Mouse (Mus musculus) intestine, embryonic 14.5 days (tissue): Measurements from ENCODE around the gene Dusp12. TPM values are rescaled to one million over a fixed set of nuclear protein-coding genes. Genes with fewer than 3 reads are reported as not detected.

Experiments used
- ATAC-seq: fragments of 200-750 bp; cut with Nextera tagmentation; replicated peaks from 2 replicates; pipeline ENCODE4 v1.8.0; 2017; ENCODE audit warnings: low read depth, moderate number of reproducible peaks, moderate TSS enrichment, moderate library complexity; ENCODE audit not compliant: low FRiP score, low TSS enrichment
- DNase-seq: peaks from one replicate; pipeline ENCODE4 v3.0.0-alpha.2; 2018; ENCODE audit warnings: low spot score
- H3K27ac ChIP-seq: fragments of 300-500 bp; sonication (generic); 2 replicates; pipeline ENCODE4 v1.5.1; 2014; ENCODE audit warnings: low read depth, mild to moderate bottlenecking, control low read depth
- H3K27me3 ChIP-seq: fragments of 300-500 bp; sonication (generic); replicated peaks from 2 replicates; pipeline ENCODE4 v1.6.1; 2014; ENCODE audit warnings: low read length, control low read depth; ENCODE audit not compliant: control insufficient read depth, insufficient read depth
- H3K36me3 ChIP-seq: fragments of 300-500 bp; sonication (generic); 2 replicates; pipeline ENCODE4 v1.6.1; 2014; ENCODE audit warnings: low read length, control low read depth; ENCODE audit not compliant: control insufficient read depth, insufficient read depth
- H3K4me1 ChIP-seq: fragments of 300-500 bp; sonication (generic); replicated peaks from 2 replicates; pipeline ENCODE4 v1.6.1; 2014; ENCODE audit warnings: low read length, control low read depth, mixed read lengths; ENCODE audit not compliant: control insufficient read depth, insufficient read depth
- H3K4me2 ChIP-seq: fragments of 300-500 bp; sonication (generic); 2 replicates; pipeline ENCODE4 v1.6.1; 2014; ENCODE audit warnings: low read length
- H3K4me3 ChIP-seq: fragments of 300-500 bp; sonication (generic); 2 replicates; pipeline ENCODE4 v1.5.1; 2014; ENCODE audit warnings: low read depth, low read length, control low read depth, mixed read lengths
- H3K9ac ChIP-seq: fragments of 300-500 bp; sonication (generic); 2 replicates; pipeline ENCODE4 v1.6.1; 2014; ENCODE audit warnings: mild to moderate bottlenecking, low read length
- H3K9me3 ChIP-seq: fragments of 300-500 bp; sonication (generic); 2 replicates; pipeline ENCODE4 v1.6.1; 2016; ENCODE audit warnings: low read length, control low read depth; ENCODE audit not compliant: control insufficient read depth
- WGBS: fragments of 180-500 bp; shearing (Covaris S2); extraction: QIAGEN DNeasy Blood & Tissue Kit; methylation state at CpG from one replicate; pipeline ENCODE4 v1.1.7; 2014; 5-methylcytosine and 5-hydroxymethylcytosine counted together
- polyA plus RNA-seq: library from polyadenylated mRNA; unstranded; fragments of >200 nt; fragmentation: Nextera tagmentation; extraction: Ambion mirVana; gene quantifications from 2 replicates; pipeline ENCODE4 v1.2.1, GENCODE M21; 2014

The Dusp12 gene
- polyA plus RNA-seq, 1 experiment from 2014 or later: 53.5 TPM

DNA sequence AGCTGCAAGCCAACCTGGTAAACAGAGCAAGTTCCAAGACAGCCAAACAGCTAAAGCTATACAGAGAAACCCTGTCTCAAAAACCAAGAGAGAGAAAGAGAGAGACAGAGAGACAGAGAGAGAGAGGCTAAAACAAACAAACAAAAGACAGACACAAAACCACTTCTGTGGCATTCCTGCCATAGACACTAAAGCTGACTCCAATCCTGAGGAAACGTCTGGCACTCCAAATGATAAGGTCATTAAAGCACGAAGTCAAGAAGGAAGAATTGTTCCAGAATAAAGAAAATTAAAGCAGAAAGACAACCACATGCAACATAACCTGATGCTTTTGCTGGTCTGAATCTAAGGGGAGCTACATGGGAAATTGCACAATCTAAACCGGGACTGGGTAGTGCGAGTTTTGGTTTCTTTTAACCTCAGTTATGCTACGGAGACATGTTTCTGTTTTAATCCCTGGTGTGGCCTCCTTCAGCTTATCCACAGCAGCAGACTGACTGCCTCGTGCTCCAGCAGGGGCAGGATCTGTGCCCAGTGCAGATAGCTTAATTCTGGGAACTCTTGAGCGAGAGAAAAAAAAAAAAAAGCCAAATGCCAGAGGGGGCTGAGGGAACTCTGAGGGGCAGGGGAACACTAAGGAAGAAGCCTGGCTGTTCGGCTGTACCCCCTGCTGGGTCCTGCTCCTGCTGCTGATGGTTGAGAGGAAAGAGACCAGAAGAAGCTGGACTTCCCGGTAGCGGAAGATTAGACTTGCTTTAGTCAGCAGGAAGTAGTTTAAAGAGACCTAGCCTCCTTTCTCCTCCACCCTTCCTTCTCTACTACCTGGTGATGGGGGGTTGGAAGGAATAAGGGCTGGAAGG, 39.7 kb downstream of the Dusp12 start:
- WGBS: 52% methylated on average over 10 of the region's 10 CpGs
- DNase-seq (no peak), ATAC-seq (no peak)
- Histone ChIP-seq H3K9me3 (no peaks in the 10 kb centered on the region), H3K36me3 (peaks cover under 1% of the 10 kb centered on the region; the same call in 1 of the 2 replicates), H3K4me3 (no peak overlapping the region), H3K27ac (no peak overlapping the region), H3K4me2 (no peak overlapping the region), H3K27me3 (no peaks in the 10 kb centered on the region), H3K4me1 (no peaks in the 10 kb centered on the region), H3K9ac (no peak overlapping the region)

DNA sequence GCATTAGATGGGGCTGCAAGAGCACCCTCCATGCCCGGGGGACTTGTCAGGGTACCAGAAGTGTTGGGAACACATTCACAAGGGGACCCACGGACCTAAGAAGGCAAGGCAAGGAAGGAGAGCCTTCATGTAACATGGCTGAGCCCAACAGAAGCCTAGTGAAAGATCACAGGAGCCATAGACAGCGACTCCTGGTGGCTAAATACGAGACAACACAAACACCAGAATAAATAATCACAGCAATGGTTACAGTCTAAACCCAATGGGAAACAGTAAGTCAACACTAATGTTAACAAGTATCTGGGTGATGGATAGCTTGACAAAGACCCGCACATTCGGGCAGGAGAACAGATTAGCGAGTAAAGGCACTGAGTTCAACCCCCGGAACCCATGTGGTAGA, 41.0 kb downstream of the Dusp12 start:
- Histone ChIP-seq H3K27me3 (no peaks in the 10 kb centered on the region), H3K4me1 (no peaks in the 10 kb centered on the region), H3K9me3 (no peaks in the 10 kb centered on the region), H3K4me3 (no peak overlapping the region), H3K36me3 (peaks cover 6% of the 10 kb centered on the region; the same call in 1 of the 2 replicates), H3K4me2 (no peak overlapping the region), H3K9ac (no peak overlapping the region), H3K27ac (no peak overlapping the region)
- ATAC-seq (no peak), DNase-seq (no peak)
- 53% methylated on average over 8 of the region's 8 CpGs for WGBS

DNA sequence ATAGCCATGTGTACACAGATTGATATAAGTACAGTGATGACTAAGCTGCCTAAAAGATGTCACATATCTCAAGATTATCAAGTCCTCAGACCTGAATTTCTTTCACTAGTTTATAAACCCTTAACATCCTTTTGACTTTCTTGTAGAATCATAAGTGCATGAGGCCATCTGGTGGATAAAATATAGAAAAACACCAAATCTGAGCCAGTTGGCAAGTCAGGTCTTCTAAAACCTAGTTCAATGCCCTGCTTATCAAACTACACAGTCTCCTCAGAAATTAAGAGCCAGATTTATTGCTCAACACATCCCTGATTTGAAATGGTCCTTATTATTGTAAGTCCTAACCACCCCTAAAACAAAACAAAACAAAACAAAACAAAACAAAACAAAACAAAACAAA, 45.7 kb downstream of the Dusp12 start:
- no peaks in the 10 kb centered on the region for H3K9me3 ChIP-seq
- H3K36me3 ChIP-seq: peaks cover 10% of the 10 kb centered on the region; the same call in 1 of the 2 replicates
- H3K27ac ChIP-seq: no peak overlapping the region
- ATAC-seq (no peak), DNase-seq (no peak)
- no peaks in the 10 kb centered on the region for H3K27me3 ChIP-seq
- H3K9ac ChIP-seq: no peak overlapping the region
- no peak overlapping the region for H3K4me2 ChIP-seq
- H3K4me1 ChIP-seq: no peaks in the 10 kb centered on the region
- H3K4me3 ChIP-seq: no peak overlapping the region

DNA sequence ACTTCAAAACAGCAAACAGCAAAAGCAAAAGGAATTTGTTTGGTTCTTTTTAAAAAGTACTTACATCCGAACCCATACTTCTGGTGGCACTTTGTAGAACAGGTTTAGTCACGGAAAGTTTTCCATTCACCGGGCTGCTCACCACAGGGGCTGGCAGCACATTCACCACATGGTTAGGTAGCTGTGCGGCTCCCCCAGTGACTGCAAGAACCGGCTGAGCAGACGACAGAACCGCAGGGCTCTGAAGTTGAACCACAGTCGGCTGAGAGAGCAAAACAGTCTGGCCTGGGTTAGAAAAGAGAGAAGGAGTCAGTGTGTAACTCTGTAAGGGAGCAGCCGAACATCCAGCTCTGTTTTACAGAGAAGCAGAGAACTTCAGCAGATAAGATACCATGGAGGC, 50.6 kb downstream of the Dusp12 start:
- ATAC-seq (no peak), DNase-seq (no peak)
- WGBS: 86% methylated on average over 9 of the region's 9 CpGs

DNA sequence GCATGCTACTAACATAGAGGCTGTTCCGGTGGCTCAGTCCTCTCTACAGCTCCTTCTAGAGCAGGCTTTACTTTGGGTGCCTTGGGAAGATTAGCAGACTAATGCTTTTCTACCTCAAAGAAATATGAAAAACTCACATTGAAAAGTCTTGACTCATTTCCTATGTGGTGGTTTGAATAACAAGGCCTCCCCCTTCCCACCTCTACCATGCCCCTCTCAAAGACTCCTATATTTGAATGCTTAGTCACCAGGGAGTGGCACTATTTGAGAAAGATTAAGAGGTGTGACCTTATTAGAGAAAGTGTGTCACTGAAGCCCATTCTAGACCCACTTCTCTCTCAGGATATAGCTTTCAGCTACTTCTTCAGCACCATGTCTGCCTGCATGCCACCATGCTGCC, 55.6 kb downstream of the Dusp12 start:
- no peak for DNase-seq
- no peaks in the 10 kb centered on the region for H3K9me3 ChIP-seq

More for the DNA sequence above, 50.6 kb downstream of the Dusp12 start:
- Histone ChIP-seq H3K4me1 (no peaks in the 10 kb centered on the region), H3K9ac (no peak overlapping the region), H3K27me3 (no peaks in the 10 kb centered on the region), H3K27ac (no peak overlapping the region), H3K4me2 (no peak overlapping the region), H3K9me3 (no peaks in the 10 kb centered on the region), H3K4me3 (no peak overlapping the region), H3K36me3 (0 out of 2 replicates have a peak, but pooled peaks cover 3% of the 10 kb centered on the region)

DNA sequence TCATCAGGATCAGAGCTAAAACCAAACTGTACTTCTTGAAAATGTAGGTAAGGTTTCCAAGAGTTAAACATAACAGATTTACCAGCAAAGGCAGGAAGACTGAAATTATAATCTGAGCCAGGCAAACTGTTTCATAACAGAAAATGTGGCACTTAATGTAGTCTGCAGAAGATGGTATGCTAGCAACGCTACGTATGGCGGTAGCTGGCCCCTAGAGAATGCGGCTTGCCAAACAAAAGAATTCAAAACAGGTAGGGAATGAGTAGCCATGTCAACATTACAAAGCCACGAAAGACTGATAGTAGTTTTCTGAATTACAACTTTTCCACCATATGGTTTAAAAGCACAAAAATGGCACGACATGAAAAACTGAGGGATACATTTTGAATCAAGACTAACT, 56.0 kb downstream of the Dusp12 start:
- ATAC-seq: no peak
- H3K27me3 ChIP-seq: no peaks in the 10 kb centered on the region
- H3K4me2 ChIP-seq: no peak overlapping the region
- H3K4me3 ChIP-seq: no peak overlapping the region
- DNase-seq: no peak
- H3K9me3 ChIP-seq: no peaks in the 10 kb centered on the region
- H3K4me1 ChIP-seq: no peaks in the 10 kb centered on the region
- H3K9ac ChIP-seq: no peak overlapping the region
- no peak overlapping the region for H3K27ac ChIP-seq
- 90% methylated on average over 6 of the region's 6 CpGs for WGBS
- no peaks in the 10 kb centered on the region for H3K36me3 ChIP-seq

More for the DNA sequence above, 55.6 kb downstream of the Dusp12 start:
- Histone ChIP-seq H3K4me3 (no peak overlapping the region), H3K27me3 (no peaks in the 10 kb centered on the region), H3K4me2 (no peak overlapping the region), H3K9ac (no peak overlapping the region), H3K27ac (no peak overlapping the region), H3K4me1 (no peaks in the 10 kb centered on the region), H3K36me3 (no peaks in the 10 kb centered on the region)
- WGBS: 96% methylated on average over 1 of the region's 1 CpGs
- ATAC-seq: no peak

Other genes with a start within 250 kb of the Dusp12 start
- 22.4 and 28.3 TPM in 2 replicates for gene Olfml2b, start 241.0 kb downstream of the Dusp12 start, polyA plus RNA-seq
- 9.7 and 11.3 TPM in 2 replicates for gene Atf6, start 17.8 kb downstream of the Dusp12 start, polyA plus RNA-seq
- 1.1 and 1.8 TPM in 2 replicates for gene Gm26620, start 475 bp downstream of the Dusp12 start, polyA plus RNA-seq
- not detected in 2 replicates for gene Fcrlb, start 27.4 kb upstream of the Dusp12 start, polyA plus RNA-seq
- gene Fcrla, start 42.0 kb upstream of the Dusp12 start, polyA plus RNA-seq: not detected in 2 replicates
- 1.1 and 1.2 TPM in 2 replicates for gene Fcgr2b, start 91.0 kb upstream of the Dusp12 start, polyA plus RNA-seq
- 1.0 and 1.1 TPM in 2 replicates for gene Fcgr4, start 133.4 kb upstream of the Dusp12 start, polyA plus RNA-seq
- 10.7 and 12.7 TPM in 2 replicates for gene Fcgr3, start 179.4 kb upstream of the Dusp12 start, polyA plus RNA-seq
- gene Cfap126, start 228.4 kb upstream of the Dusp12 start, polyA plus RNA-seq: 1.5 and 2.1 TPM in 2 replicates